Mouse (Mus musculus): ENCODE measurements around the gene Ahdc1. TPM values are rescaled to one million over a fixed set of nuclear protein-coding genes. Genes with fewer than 3 reads are reported as not detected.
"Not testable (repeated sequence)": the region's sequence is repeated elsewhere in the genome, so short reads cannot be mapped to it uniquely, and the experiment has no call there.

Ahdc1 gene
- total and polyA plus RNA-seq, 2 experiments from 2014 or later: 5.2 to 40.5 TPM

GRCm38 (mm10) chr4:133005233-133005632 is 5.8 kb upstream of the Ahdc1 start:
- H3K9me3 ChIP-seq (replicated peaks; ENCODE audit: control insufficient read depth, low read length): no peaks in the 10 kb centered on the region
- DNase-seq (ENCODE audit: low spot score): peak; percentile 83
- WGBS: 5% methylated on average over 3 of the region's 3 CpGs
- H3K27ac ChIP-seq (ENCODE audit: low read depth): no peak overlapping the region
- peaks cover 9% of the 10 kb centered on the region; the same call in 1 of the 2 replicates for H3K4me1 ChIP-seq (ENCODE audit: control insufficient read depth, insufficient read depth)
- TF ChIP-seq EP300 (IDR thresholded peaks at IDR 0.05; ENCODE audit: low read depth): no peak
- TF ChIP-seq CTCF (IDR thresholded peaks at IDR 0.05; ENCODE audit: low read depth): peak; percentile 100
- H3K36me3 ChIP-seq (replicated peaks; ENCODE audit: control insufficient read depth, insufficient read depth, low read length): no peaks in the 10 kb centered on the region
- ATAC-seq (ENCODE audit: insufficient read depth, low read depth): peak; percentile 30; the same call in 1 of the 2 replicates
- H3K4me2 ChIP-seq (ENCODE audit: low read depth, low read length): no peak overlapping the region
- H3K27me3 ChIP-seq (ENCODE audit: control insufficient read depth, insufficient read depth, low read length): no peaks in the 10 kb centered on the region
- H3K4me3 ChIP-seq (ENCODE audit: low read depth, low read length): no peak overlapping the region
- no peak overlapping the region for H3K9ac ChIP-seq (replicated peaks; ENCODE audit: low read depth, low read length)

GRCm38 (mm10) chr4:133005885-133006451 is 5.1 kb upstream of the Ahdc1 start:
- peak; percentile 1 for DNase-seq (ENCODE audit: low spot score)
- not testable (repeated sequence) for H3K9me3 ChIP-seq (replicated peaks; ENCODE audit: control insufficient read depth, low read length); H3K27me3 ChIP-seq (ENCODE audit: control insufficient read depth, insufficient read depth, low read length); H3K4me1 ChIP-seq (ENCODE audit: control insufficient read depth, insufficient read depth); H3K4me3 ChIP-seq (ENCODE audit: low read depth, low read length); H3K9ac ChIP-seq (replicated peaks; ENCODE audit: low read depth, low read length); H3K36me3 ChIP-seq (replicated peaks; ENCODE audit: control insufficient read depth, insufficient read depth, low read length); ATAC-seq (ENCODE audit: insufficient read depth, low read depth); H3K4me2 ChIP-seq (ENCODE audit: low read depth, low read length); H3K27ac ChIP-seq (ENCODE audit: low read depth)
- 71% methylated on average over 6 of the region's 6 CpGs for WGBS

GRCm38 (mm10) chr4:133007513-133008380 is 3.3 kb upstream of the Ahdc1 start:
- H3K4me3 ChIP-seq (ENCODE audit: low read depth, low read length): no peak overlapping the region
- H3K9me3 ChIP-seq (replicated peaks; ENCODE audit: control insufficient read depth, low read length): no peaks in the 10 kb centered on the region
- no peak overlapping the region for H3K4me2 ChIP-seq (ENCODE audit: low read depth, low read length)
- DNase-seq (ENCODE audit: low spot score) (peak; percentile 1), ATAC-seq (ENCODE audit: insufficient read depth, low read depth) (no peak)
- H3K9ac ChIP-seq (replicated peaks; ENCODE audit: low read depth, low read length): no peak overlapping the region
- no peak overlapping the region for H3K27ac ChIP-seq (ENCODE audit: low read depth)
- H3K27me3 ChIP-seq (ENCODE audit: control insufficient read depth, insufficient read depth, low read length): no peaks in the 10 kb centered on the region
- TF ChIP-seq EP300 (IDR thresholded peaks at IDR 0.05; ENCODE audit: low read depth): no peak
- no peak for TF ChIP-seq CTCF (IDR thresholded peaks at IDR 0.05; ENCODE audit: low read depth)
- H3K36me3 ChIP-seq (replicated peaks; ENCODE audit: control insufficient read depth, insufficient read depth, low read length): no peaks in the 10 kb centered on the region
- peaks cover 5% of the 10 kb centered on the region; the same call in 1 of the 2 replicates for H3K4me1 ChIP-seq (ENCODE audit: control insufficient read depth, insufficient read depth)
- 33% methylated on average over 15 of the region's 15 CpGs for WGBS

- TF ChIP-seq EP300 (IDR thresholded peaks at IDR 0.05; ENCODE audit: low read depth) (no peak), CTCF (IDR thresholded peaks at IDR 0.05; ENCODE audit: low read depth) (peak; percentile 81)
- Histone ChIP-seq H3K4me3 (ENCODE audit: low read depth, low read length) (no peak overlapping the region), H3K36me3 (replicated peaks; ENCODE audit: control insufficient read depth, insufficient read depth, low read length) (no peaks in the 10 kb centered on the region), H3K27me3 (ENCODE audit: control insufficient read depth, insufficient read depth, low read length) (no peaks in the 10 kb centered on the region), H3K9ac (replicated peaks; ENCODE audit: low read depth, low read length) (no peak overlapping the region), H3K4me1 (ENCODE audit: control insufficient read depth, insufficient read depth) (peaks cover 15% of the 10 kb centered on the region), H3K9me3 (replicated peaks; ENCODE audit: control insufficient read depth, low read length) (no peaks in the 10 kb centered on the region), H3K4me2 (ENCODE audit: low read depth, low read length) (no peak overlapping the region), H3K27ac (ENCODE audit: low read depth) (no peak overlapping the region)
- peak; percentile 54 for DNase-seq (ENCODE audit: low spot score)
- WGBS: 3% methylated on average over 4 of the region's 4 CpGs
- no peak for ATAC-seq (ENCODE audit: insufficient read depth, low read depth)
Observed at GRCm38 (mm10) chr4:133009131-133009530, 1.9 kb upstream of the Ahdc1 start.

GRCm38 (mm10) chr4:133009676-133010075 is 1.4 kb upstream of the Ahdc1 start:
- Histone ChIP-seq H3K9me3 (replicated peaks; ENCODE audit: control insufficient read depth, low read length) (no peaks in the 10 kb centered on the region), H3K9ac (replicated peaks; ENCODE audit: low read depth, low read length) (no peak overlapping the region), H3K4me3 (ENCODE audit: low read depth, low read length) (no peak overlapping the region), H3K4me1 (ENCODE audit: control insufficient read depth, insufficient read depth) (peaks cover 20% of the 10 kb centered on the region), H3K4me2 (ENCODE audit: low read depth, low read length) (no peak overlapping the region), H3K27me3 (ENCODE audit: control insufficient read depth, insufficient read depth, low read length) (no peaks in the 10 kb centered on the region), H3K27ac (ENCODE audit: low read depth) (no peak overlapping the region), H3K36me3 (replicated peaks; ENCODE audit: control insufficient read depth, insufficient read depth, low read length) (no peaks in the 10 kb centered on the region)
- DNase-seq (ENCODE audit: low spot score): peak; percentile 4
- ATAC-seq (ENCODE audit: insufficient read depth, low read depth): no peak
- 63% methylated on average over 5 of the region's 5 CpGs for WGBS
- no peak for TF ChIP-seq EP300 (IDR thresholded peaks at IDR 0.05; ENCODE audit: low read depth)
- TF ChIP-seq CTCF (IDR thresholded peaks at IDR 0.05; ENCODE audit: low read depth): no peak

All from heart, postnatal 0 days (tissue).